Mouse (Mus musculus) megakaryocyte progenitor cell, adult 5-6 weeks (primary cell): ENCODE results near the gene Selplg. TPM values are rescaled to one million over a fixed set of nuclear protein-coding genes. Genes with fewer than 3 reads are reported as not detected.
A peak's percentile ranks its signal among the peaks of the same experiment; 100 is the strongest.

Source experiments
- ATAC-seq: replicated peaks from 2 replicates; pipeline ENCODE4 v1.8.0; 2016; ENCODE audit warnings: mild to moderate bottlenecking, moderate TSS enrichment, inconsistent platforms; ENCODE audit not compliant: poor library complexity
- total RNA-seq, 2 experiments: library from RNA; stranded (forward) in 1 of 2; stranded (reverse) in 1 of 2; fragments of 157-497, 149-512 nt in 1 of 2; fragments of 200-1000 nt in 1 of 2; gene quantifications; 2 replicates each; pipeline versions ENCODE4 v1.2.3 to v1.2.4; 2015 to 2017

Gene Selplg
- total RNA-seq, 2 experiments from 2014 or later = 99.0 to 244 TPM

DNA sequence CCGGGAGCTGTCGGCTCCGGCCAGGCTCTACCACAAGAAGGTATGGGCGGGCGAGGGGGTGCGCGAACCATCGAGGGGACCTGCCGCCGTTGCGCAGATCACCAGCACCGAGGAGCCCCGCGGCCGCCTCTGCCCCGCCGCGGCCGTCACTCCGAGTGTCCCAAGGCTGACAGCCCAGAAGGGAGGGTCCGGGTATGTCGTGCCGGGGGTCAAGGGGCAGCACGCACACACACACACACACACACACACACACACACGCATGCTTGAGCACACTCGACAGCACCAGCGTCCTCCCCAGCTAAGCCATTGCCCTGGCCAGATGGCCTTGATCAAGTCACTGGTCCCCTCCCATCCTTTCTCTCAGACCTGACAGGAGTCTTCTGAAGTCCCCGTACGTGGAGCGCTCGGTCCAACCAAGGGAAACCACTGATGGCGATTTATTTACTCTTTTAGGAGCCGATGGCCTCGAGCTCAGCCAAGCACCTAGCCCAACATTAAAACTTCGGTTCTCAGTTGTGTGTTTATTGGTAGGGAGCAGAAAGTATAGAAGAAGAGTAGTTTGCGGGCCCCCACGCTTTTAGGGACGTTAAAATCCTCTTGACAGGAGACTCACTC lies 59.4 kb downstream of the Selplg start:
- no peak for ATAC-seq

DNA sequence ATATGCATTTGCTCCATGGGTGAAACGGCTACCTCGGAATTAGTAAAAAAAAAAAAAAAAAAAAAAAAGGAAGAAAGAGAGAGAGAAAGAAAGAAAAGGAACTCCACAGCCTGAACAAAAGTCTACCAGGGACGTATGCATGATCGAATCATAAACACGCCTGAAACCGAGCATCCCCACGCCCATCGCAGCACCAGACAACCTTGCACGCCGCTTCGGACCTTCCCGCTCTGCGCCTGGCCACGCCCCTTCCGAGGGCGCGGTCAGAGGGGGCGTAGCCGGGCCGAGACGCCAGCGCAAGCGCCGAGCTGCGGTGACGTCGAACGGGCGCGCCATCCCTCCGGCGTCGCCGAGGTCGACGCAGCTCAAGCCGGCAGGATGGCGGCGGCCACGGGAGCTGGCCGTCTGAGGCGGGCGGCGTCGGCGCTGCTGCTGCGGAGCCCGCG lies 60.0 kb downstream of the Selplg start, which contains the start of the genes Sart3 and Iscu:
TSS of gene Sart3 (minus strand) at position 61 of the 446 bp plus-strand sequence.
TSS of gene Iscu (plus strand) at position 299 of the 446 bp plus-strand sequence.
- peak; percentile 71 for ATAC-seq

DNA sequence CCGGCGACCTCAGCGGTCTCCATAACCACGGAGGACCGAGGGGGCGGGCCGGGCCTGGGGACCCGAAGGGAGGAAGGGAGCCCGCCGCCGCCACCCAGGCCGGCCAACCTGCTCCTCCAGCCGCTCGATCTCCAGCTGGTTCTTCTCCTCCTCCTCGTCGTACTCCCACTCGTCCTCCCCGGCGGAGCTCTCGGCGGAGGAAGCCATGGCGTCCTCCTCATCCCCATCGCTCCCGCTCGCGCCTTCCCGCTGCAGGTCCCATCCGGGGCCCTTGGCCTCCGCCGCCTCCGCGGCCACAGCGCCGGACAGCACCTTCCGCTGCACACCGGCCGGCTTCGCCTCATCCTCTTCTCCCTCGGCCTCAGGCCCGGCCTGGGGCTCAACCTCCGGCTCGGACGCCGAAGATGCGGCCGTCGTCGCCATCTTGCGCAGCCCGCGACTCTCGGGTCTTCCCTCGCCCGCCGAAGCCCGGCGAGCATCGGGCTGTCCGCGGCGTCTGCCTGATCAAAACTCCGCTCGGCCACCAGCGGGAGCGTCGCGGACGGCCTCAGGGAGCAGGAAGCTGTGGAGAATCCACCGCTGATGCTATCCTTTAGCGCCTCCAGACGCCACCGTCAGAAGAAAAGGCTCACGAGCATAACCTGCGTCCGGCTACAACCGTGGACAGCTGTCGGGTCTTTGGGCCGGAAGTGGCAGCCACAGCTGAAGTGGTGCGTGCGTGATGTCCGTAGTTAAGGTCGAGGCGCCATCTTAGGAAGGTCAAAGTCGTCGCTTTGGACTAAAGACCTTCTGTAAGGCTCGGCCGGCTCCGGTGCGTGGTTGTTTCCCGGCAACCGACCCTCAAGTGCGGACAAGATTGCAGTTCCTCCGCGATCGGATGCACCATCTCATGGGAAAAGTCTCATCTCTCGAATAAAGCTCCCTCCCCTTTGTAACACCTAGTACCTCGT lies 61.0 kb downstream of the Selplg start:
- ATAC-seq = peak; percentile 61

DNA sequence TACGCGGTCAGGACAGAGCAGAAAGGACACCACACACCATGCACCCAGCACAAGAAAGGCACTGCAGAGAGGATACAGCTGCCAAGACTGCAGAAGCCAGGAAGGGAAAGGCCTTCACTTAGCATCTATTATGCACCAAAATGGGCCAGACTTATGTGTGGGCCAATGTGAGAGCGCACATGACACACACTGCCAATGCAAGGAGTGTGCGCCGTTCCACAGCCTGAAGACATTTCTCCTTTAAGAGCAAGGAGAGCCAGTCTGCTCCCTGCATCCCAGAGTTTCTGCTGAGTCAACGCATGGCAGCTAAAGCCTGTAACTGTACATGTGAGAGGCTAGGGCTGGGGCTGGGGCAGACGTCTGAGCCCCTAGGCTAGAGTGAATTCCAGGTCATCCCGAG lies 63.6 kb downstream of the Selplg start:
- ATAC-seq = no peak

Other genes starting within 250 kb of the Selplg start
- 0.85 and 0.94 TPM in 2 replicates for gene Cmklr1, start 182.2 kb downstream of the Selplg start, total RNA-seq (2015)
- not detected in 2 replicates for gene Cmklr1, start 182.2 kb downstream of the Selplg start, total RNA-seq (2017)
- not detected in 2 replicates for gene 1700069L16Rik, start 107.9 kb downstream of the Selplg start, total RNA-seq (2015)
- gene 1700069L16Rik, start 107.9 kb downstream of the Selplg start, total RNA-seq (2017) = not detected in 2 replicates
- 2.5 and 3.1 TPM in 2 replicates for gene Ficd, start 96.8 kb downstream of the Selplg start, total RNA-seq (2015)
- 1.5 and 2.6 TPM in 2 replicates for gene Ficd, start 96.8 kb downstream of the Selplg start, total RNA-seq (2017)
- 16.2 and 17.2 TPM in 2 replicates for gene Sart3, start 60.1 kb downstream of the Selplg start, total RNA-seq (2015)
- gene Sart3, start 60.1 kb downstream of the Selplg start, total RNA-seq (2017) = 26.0 and 37.7 TPM in 2 replicates
- 108 TPM in 2 replicates for gene Iscu, start 59.9 kb downstream of the Selplg start, total RNA-seq (2015)
- 87.2 and 98.4 TPM in 2 replicates for gene Iscu, start 59.9 kb downstream of the Selplg start, total RNA-seq (2017)
- 6.5 and 7.2 TPM in 2 replicates for gene Tmem119, start 32.1 kb downstream of the Selplg start, total RNA-seq (2015)
- gene Tmem119, start 32.1 kb downstream of the Selplg start, total RNA-seq (2017) = 5.6 and 8.2 TPM in 2 replicates
- gene Coro1c, start 76.1 kb upstream of the Selplg start, total RNA-seq (2015) = 59.7 and 63.9 TPM in 2 replicates
- gene Coro1c, start 76.1 kb upstream of the Selplg start, total RNA-seq (2017) = 81.8 and 83.9 TPM in 2 replicates
- 4.5 and 5.0 TPM in 2 replicates for gene Ssh1, start 161.2 kb upstream of the Selplg start, total RNA-seq (2015)
- 3.3 and 4.2 TPM in 2 replicates for gene Ssh1, start 161.2 kb upstream of the Selplg start, total RNA-seq (2017)
- gene Dao, start 171.1 kb upstream of the Selplg start, total RNA-seq (2015) = not detected in 2 replicates
- gene Dao, start 171.1 kb upstream of the Selplg start, total RNA-seq (2017) = not detected in 2 replicates
- 4.4 and 7.7 TPM in 2 replicates for gene Usp30, start 232.8 kb upstream of the Selplg start, total RNA-seq (2015)
- gene Usp30, start 232.8 kb upstream of the Selplg start, total RNA-seq (2017) = 5.0 and 8.6 TPM in 2 replicates